Mouse (Mus musculus) midbrain, embryonic 10.5 days (tissue): ENCODE results near the gene Asic4. TPM values are rescaled to one million over a fixed set of nuclear protein-coding genes. Genes with fewer than 3 reads are reported as not detected.

ENCODE experiments used
- DNase-seq: peaks from one replicate; pipeline ENCODE4 v3.0.0-alpha.2; 2017; ENCODE audit warnings: low spot score
- H3K27ac ChIP-seq: fragments of 300-500 bp; sonication (generic); replicated peaks from 2 replicates; pipeline ENCODE4 v1.5.1; 2016; ENCODE audit warnings: mild to moderate bottlenecking
- H3K27me3 ChIP-seq: fragments of 300-500 bp; sonication (generic); 2 replicates; pipeline ENCODE4 v1.6.1; 2016; ENCODE audit warnings: low read depth, mild to moderate bottlenecking; ENCODE audit not compliant: poor library complexity, severe bottlenecking
- H3K36me3 ChIP-seq: fragments of 300-500 bp; sonication (generic); 2 replicates; pipeline ENCODE4 v1.6.1; 2016; ENCODE audit warnings: mild to moderate bottlenecking, moderate library complexity
- H3K4me1 ChIP-seq: fragments of 300-500 bp; sonication (generic); 2 replicates; pipeline ENCODE4 v1.6.1; 2016
- H3K4me3 ChIP-seq: fragments of 300-500 bp; sonication (generic); 2 replicates; pipeline ENCODE4 v1.5.1; 2016; ENCODE audit warnings: mild to moderate bottlenecking, moderate library complexity
- H3K9me3 ChIP-seq: fragments of 300-500 bp; sonication (generic); replicated peaks from 2 replicates; pipeline ENCODE4 v1.6.1; 2016; ENCODE audit warnings: mild to moderate bottlenecking
- WGBS: fragments of 180-500 bp; shearing (Covaris S2); methylation state at CpG from one replicate; pipeline ENCODE4 v1.1.7; 2016; 5-methylcytosine and 5-hydroxymethylcytosine counted together
- polyA plus RNA-seq: library from polyadenylated mRNA; unstranded; fragments of >200 nt; fragmentation: Nextera tagmentation; extraction: Ambion mirVana; gene quantifications from 2 replicates; pipeline ENCODE4 v1.2.1, GENCODE M21; 2016

The Asic4 gene
- polyA plus RNA-seq, 1 experiment from 2014 or later = 6.1 TPM

DNA sequence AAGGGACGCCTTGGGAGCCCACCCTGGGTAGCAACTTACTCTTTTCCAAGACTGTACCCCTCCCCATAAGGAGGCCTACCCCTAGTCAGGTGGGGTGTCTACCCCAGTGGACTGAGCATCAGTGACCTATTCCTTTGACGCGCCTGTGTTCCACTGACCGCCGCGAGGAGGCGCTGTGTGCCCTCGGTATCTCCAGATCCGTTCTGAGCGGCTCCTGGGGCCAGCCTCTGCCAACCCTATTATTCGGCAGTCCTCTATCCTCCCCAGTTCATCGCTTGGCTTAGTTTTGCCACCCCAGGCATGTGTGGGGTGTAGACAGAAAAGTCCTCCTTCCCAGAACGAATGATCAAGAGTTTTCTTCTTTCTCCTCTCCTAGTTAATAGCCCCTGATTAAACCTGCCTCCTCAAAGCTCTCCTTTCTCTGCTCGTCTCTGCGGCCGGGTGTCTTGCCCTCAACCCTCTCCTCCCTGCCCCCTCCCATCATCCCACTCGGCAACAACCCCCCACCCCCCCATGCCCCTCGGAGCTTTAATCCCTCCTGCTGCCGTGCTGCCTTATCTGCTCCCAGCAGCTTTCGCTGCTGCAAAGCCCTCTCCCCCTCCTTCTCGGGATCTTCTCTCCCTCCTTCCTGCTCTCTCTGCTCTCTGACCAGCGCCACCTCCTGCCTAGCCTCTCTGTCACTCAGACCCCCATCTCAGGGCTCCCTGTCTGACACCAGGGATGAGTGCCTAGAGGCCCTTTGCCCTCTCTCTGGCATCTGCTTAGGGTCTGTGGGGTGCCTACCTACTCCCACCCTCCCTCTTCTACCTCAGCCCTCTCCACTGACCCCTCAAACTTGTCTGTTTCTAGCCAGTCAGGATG lies 4.3 kb upstream of the Asic4 start:
- under 1% methylated on average over 22 of the region's 22 CpGs for WGBS
- Histone ChIP-seq H3K27me3 (peaks cover 71% of the 10 kb centered on the region), H3K9me3 (no peaks in the 10 kb centered on the region), H3K36me3 (peaks cover 6% of the 10 kb centered on the region; the same call in 1 of the 2 replicates), H3K4me1 (peaks cover 97% of the 10 kb centered on the region), H3K27ac (peak overlapping the region; percentile 91), H3K4me3 (peak overlapping the region; percentile 54)
- DNase-seq = peak; percentile 85

DNA sequence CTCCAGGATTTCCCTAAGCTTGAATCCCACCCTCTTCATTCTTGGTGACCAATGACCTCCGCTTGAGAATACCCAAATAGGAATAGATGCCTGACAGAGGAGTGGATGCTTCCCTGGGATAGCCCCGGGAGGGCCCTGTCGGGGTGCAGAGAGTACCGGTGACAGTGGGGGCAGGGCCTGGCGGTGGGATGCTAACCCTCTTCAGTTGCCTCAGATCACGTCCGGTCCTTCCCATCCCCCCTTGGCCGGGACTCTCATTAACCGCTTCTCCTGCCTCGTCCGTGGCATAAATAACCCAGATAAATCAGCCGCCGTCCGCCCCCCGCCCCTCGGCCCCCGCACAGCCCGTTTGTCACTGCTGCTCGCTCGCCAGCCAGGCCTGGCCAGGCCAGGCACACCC lies 3.6 kb upstream of the Asic4 start:
- no peaks in the 10 kb centered on the region for H3K9me3 ChIP-seq
- peak overlapping the region; percentile 91 for H3K27ac ChIP-seq
- 2% methylated on average over 20 of the region's 20 CpGs for WGBS
- H3K4me3 ChIP-seq = peak overlapping the region; percentile 54
- peak; percentile 67 for DNase-seq
- peaks cover 100% of the 10 kb centered on the region for H3K4me1 ChIP-seq
- peaks cover 78% of the 10 kb centered on the region for H3K27me3 ChIP-seq
- H3K36me3 ChIP-seq = peaks cover 6% of the 10 kb centered on the region; the same call in 1 of the 2 replicates

DNA sequence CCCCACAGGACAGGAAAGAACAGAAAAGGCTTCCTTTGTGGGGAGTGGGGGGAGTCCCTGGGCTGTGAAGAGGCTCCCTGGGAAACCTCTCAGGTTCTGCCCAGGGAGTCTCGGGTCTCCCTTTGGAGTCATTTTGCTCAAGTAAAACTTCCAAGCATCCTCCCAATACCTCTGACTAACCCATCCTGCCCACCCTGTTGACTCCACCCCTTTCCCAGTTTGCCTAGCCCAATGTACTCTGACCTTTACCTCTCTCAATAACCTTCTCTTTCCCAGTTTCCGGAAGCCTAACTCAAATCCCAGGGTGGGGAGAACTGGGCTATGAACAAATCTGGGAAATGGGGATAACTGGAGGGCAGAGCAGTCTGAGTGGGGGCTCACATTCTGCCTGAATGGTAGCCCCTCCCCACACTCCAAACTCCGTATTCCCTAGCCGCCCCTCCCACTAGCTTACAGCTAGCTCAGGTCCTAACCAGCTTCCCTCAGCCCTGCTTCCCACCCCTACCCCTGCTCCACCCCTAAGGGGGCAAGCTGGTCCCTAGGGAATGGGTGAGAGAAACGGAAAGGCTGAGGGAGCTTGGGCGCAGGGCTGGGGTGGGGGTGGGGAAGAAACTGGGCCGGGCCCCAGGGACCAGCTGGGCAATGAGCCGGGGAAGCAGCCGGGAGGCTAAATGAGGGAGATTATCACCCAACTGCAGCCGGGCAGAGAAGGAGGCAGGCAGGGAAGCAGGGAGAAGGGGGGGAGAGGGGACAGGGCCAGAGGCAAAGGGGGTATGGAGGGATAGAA lies 2.8 kb upstream of the Asic4 start:
- peaks cover 99% of the 10 kb centered on the region for H3K4me1 ChIP-seq
- peak; percentile 67 for DNase-seq
- peaks cover 86% of the 10 kb centered on the region for H3K27me3 ChIP-seq
- peaks cover under 1% of the 10 kb centered on the region; the same call in 1 of the 2 replicates for H3K36me3 ChIP-seq
- H3K4me3 ChIP-seq = peak overlapping the region; percentile 54
- peak overlapping the region; percentile 91 for H3K27ac ChIP-seq
- no peaks in the 10 kb centered on the region for H3K9me3 ChIP-seq
- WGBS = 2% methylated on average over 10 of the region's 10 CpGs

DNA sequence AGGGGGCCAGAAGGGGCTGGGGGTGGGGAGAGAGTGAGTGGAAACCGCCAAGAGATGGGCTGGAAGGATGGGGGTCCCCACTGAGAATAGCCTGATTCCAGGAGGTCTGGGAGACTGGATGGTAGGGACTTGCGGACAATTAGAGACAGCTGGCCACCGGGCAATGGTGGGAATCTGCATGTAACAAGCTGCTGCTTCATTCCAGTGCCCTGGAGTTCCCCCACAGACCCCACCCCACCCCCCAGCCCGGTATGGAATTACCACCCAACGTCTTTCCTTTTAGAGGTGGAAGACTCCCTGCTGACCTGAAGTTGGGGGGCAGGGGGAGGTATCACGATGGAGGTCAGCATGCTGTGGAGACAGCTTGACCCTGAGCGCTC lies 2.2 kb upstream of the Asic4 start:
- DNase-seq = peak; percentile 57
- Histone ChIP-seq H3K4me3 (peak overlapping the region; percentile 54), H3K9me3 (no peaks in the 10 kb centered on the region), H3K4me1 (peaks cover 99% of the 10 kb centered on the region), H3K36me3 (no peaks in the 10 kb centered on the region), H3K27me3 (peaks cover 92% of the 10 kb centered on the region), H3K27ac (peak overlapping the region; percentile 91)
- 3% methylated on average over 7 of the region's 7 CpGs for WGBS

DNA sequence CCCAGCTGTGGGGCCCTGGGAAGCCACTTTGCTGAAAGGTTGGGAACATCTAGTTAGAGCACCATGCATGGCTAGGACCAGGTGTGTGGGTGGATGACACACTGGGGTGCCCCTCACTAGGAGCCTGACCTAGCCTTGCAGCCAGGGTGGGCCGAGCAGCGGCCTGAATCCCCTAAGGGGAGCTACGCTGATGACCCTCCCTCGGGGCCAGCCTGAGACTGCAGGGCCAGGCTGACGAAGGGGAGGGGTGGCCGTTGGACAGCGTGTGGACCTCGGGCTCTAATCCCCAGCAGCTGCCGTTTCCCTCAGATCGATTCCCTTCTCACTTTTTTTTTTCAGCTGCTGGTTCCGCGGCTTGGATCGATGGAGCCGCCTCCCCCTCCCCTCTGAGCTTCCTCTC lies 1.3 kb upstream of the Asic4 start:
- H3K4me1 ChIP-seq = peaks cover 99% of the 10 kb centered on the region
- no peaks in the 10 kb centered on the region for H3K9me3 ChIP-seq
- 0% methylated on average over 14 of the region's 14 CpGs for WGBS
- peak overlapping the region; percentile 91 for H3K27ac ChIP-seq
- DNase-seq = peak; percentile 72
- peaks cover 92% of the 10 kb centered on the region for H3K27me3 ChIP-seq
- H3K4me3 ChIP-seq = peak overlapping the region; percentile 54
- no peaks in the 10 kb centered on the region for H3K36me3 ChIP-seq

DNA sequence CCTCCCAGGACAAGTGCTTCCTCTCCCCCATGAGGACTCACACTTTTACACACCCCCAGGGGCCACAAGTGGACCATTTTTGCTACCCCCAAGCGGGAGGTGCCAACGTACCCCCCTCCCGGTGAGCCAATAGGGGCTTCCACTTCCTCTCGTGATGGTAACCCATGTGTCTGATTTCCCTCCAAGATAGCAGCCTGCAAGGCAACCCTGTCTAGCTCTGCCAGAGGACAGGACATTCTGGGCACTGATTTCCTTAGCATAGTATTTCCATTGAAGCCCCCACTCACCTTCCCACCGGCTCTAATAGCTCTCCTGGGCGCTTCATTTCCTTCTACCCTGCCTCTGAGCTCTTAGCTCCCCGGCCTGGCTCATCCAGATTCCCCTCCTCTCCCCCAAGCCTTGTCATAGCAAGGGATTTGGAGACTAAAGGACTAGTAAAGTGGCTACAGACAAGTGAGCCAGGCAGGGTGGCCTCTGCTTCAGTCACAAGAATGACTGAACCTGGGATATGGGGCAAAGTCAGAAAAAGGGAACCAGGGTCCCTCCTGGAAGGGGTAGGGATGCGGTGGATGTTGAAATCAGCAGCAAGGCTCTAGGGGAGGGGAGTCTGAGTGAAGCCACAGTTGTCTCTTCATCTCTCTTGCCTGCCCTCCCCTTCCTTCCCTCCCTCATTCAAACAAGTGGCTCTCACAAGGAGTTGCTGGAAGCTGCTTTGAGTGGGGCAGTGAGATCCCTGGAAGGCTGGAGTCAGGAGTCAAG lies 680 bp upstream of the Asic4 start:
- under 1% methylated on average over 8 of the region's 8 CpGs for WGBS
- peak; percentile 40 for DNase-seq
- Histone ChIP-seq H3K4me3 (peak overlapping the region; percentile 54), H3K9me3 (no peaks in the 10 kb centered on the region), H3K36me3 (no peaks in the 10 kb centered on the region), H3K27ac (peak overlapping the region; percentile 91), H3K27me3 (peaks cover 92% of the 10 kb centered on the region), H3K4me1 (peaks cover 99% of the 10 kb centered on the region)

DNA sequence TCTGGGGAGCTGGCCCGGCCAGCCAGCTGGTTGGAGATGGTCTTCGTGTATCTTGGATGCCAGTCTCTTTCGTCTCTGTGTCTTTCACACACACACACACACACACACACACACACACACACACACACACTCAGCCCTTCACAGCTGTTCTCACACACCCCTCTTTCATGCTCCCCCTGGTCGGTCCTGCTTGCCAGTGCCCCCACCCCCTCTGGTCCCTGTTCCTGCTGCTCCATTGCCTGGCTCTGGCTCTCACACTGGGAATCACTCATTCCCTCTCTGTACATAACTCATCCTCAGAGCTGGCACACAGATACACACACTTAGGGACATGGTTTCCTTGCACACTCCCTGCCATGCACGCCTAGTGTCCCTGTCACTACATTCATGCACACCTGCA lies 1.7 kb downstream of the Asic4 start:
- DNase-seq = no peak
- Histone ChIP-seq H3K27me3 (peaks cover 99% of the 10 kb centered on the region), H3K27ac (peak overlapping the region; percentile 91; the same call in 1 of the 2 replicates), H3K9me3 (no peaks in the 10 kb centered on the region), H3K4me1 (peaks cover 96% of the 10 kb centered on the region), H3K36me3 (no peaks in the 10 kb centered on the region), H3K4me3 (peak overlapping the region; percentile 54)
- WGBS = 80% methylated on average over 5 of the region's 5 CpGs

DNA sequence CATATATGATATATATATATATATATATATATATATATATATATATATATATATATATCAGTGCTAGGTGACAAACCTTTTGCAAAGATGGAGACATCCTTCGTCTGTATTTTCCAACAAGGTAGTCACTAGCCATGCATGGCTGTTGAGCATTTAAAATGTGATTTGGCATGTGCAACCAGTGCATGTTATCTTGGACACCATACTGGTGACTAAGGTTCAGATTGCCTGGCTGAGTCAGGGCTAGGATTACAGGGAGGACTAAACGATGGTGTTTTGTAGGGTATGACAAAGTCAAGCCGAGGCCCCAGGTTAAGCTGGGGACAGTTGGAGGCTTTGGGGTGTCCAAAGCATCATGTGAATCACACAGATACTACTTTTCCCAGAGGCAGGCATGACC lies 5.2 kb downstream of the Asic4 start:
- Histone ChIP-seq H3K4me1 (peaks cover 88% of the 10 kb centered on the region), H3K27me3 (peaks cover 99% of the 10 kb centered on the region), H3K36me3 (no peaks in the 10 kb centered on the region), H3K9me3 (no peaks in the 10 kb centered on the region), H3K27ac (0 out of 2 replicates have a peak overlapping the region, but pooled peaks have one; percentile 19), H3K4me3 (no peak overlapping the region)
- WGBS = 78% methylated on average over 3 of the region's 3 CpGs
- DNase-seq = no peak

DNA sequence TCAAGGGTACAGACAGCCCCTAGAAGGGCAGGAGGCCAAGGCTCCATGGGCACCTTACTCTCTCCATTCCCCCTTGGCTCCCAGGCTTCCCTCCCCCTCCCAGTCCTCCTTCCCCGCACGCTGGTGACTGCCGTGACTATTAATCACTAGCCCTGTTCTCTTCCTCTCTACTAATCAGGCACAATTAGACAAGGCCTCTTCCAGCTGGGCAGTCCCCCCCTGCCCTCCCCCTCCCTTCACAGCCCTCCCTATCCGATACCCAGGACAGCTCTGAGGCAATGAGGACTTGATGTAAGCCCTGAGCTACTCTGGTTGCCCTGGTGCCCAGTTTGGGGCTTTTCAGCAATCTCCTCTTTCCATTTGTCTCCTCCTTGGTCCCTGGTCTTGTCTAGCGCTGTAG lies 5.7 kb downstream of the Asic4 start:
- 19% methylated on average over 5 of the region's 5 CpGs for WGBS
- no peaks in the 10 kb centered on the region for H3K36me3 ChIP-seq
- H3K27ac ChIP-seq = 0 out of 2 replicates have a peak overlapping the region, but pooled peaks have one; percentile 19
- peaks cover 83% of the 10 kb centered on the region for H3K4me1 ChIP-seq
- no peak overlapping the region for H3K4me3 ChIP-seq
- peaks cover 99% of the 10 kb centered on the region for H3K27me3 ChIP-seq
- H3K9me3 ChIP-seq = no peaks in the 10 kb centered on the region
- peak; percentile 12 for DNase-seq

DNA sequence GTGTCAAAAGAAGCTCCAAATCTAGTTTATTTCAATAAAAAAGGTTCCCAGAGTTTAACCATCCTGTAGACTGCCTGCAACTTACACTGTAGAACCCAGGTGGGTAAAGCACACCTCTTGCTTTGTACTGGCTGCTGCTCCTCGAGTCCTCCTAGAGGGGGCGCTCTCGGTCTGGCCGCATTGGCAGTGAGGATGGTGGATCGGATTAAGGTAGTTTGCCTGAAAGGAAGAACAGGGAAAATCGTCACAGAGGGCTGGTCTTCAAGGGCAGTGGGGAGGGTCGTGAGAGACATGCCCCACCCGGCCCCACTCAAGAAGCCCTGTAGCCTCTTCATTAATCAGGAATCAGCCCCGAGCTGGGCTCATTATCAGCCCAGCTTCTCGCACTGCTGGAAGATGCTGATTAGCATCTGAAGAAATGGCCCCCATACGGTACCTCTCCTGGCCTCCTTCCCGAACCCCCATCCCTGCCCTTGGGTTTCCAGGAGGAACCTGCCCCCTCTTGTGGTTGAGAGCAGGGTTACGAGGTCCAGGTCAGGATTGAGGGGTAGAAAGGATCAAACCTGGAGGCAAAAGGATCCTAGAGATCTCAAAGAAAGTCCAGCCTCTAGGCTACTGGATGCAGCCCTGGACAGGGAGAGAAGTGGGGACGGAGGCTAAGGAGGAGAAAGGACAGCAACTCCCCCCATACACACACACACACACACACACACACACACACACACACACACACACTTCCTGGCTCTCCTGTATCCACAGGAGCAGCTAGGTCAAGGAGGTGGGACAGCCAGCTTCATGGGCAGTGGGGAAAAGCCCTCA lies 6.7 kb downstream of the Asic4 start:
- peak overlapping the region; percentile 5; the same call in 1 of the 2 replicates for H3K4me3 ChIP-seq
- H3K27me3 ChIP-seq = peaks cover 98% of the 10 kb centered on the region
- H3K36me3 ChIP-seq = no peaks in the 10 kb centered on the region
- H3K27ac ChIP-seq = peak overlapping the region; percentile 85
- DNase-seq = peak; percentile 48
- H3K4me1 ChIP-seq = peaks cover 74% of the 10 kb centered on the region
- H3K9me3 ChIP-seq = no peaks in the 10 kb centered on the region
- WGBS = 7% methylated on average over 14 of the region's 14 CpGs

DNA sequence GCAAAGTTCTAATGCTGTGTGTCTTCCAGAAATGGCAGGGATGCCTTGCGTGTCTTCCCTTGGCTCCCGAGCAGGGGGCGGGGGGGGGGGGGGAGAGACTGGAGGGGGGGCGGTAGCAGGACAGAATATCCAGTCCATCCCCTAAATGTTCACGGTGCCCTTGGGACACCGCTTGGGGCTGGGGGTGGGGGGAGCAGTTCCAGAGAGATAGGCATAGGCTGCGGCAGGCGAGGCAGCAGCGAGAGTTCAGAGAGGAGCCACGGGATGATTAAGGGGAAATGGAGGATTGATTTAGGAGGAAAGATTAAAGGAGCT lies 7.4 kb downstream of the Asic4 start:
- Histone ChIP-seq H3K9me3 (no peaks in the 10 kb centered on the region), H3K36me3 (no peaks in the 10 kb centered on the region), H3K27ac (peak overlapping the region; percentile 85), H3K4me3 (peak overlapping the region; percentile 53), H3K4me1 (peaks cover 71% of the 10 kb centered on the region), H3K27me3 (peaks cover 94% of the 10 kb centered on the region)
- 1% methylated on average over 8 of the region's 10 CpGs for WGBS
- no peak for DNase-seq
